Mouse (Mus musculus) cortical plate, adult 2 months (tissue): ENCODE results near the gene Tspan18. TPM values are rescaled to one million over a fixed set of nuclear protein-coding genes. Genes with fewer than 3 reads are reported as not detected.

Experiments used
- H3K27ac ChIP-seq: fragments of 200-500 bp; 2 replicates; pipeline ENCODE4 v1.5.1; 2012; ENCODE audit warnings: low read length, control low read depth, inconsistent platforms; ENCODE audit not compliant: insufficient read depth
- H3K4me1 ChIP-seq: fragments of 200-500 bp; 2 replicates; pipeline ENCODE4 v1.6.1; 2011; ENCODE audit warnings: low read length; ENCODE audit not compliant: control insufficient read depth, insufficient read depth
- H3K4me3 ChIP-seq: fragments of 200-500 bp; 2 replicates; pipeline ENCODE4 v1.5.1; 2011; ENCODE audit warnings: mild to moderate bottlenecking, low read length, control low read depth; ENCODE audit not compliant: insufficient read depth
- CTCF ChIP-seq: fragments of 200-500 bp; IDR thresholded peaks from 2 replicates; pipeline ENCODE4 v1.5.1; 2011; ENCODE audit warnings: mild to moderate bottlenecking, control low read depth, low read length; ENCODE audit not compliant: insufficient read depth; ENCODE audit errors: extremely low read depth
- POLR2A ChIP-seq: fragments of 200-500 bp; IDR thresholded peaks from 2 replicates; pipeline ENCODE4 v1.6.1; 2011; ENCODE audit warnings: mild to moderate bottlenecking, low read length, control low read depth; ENCODE audit not compliant: insufficient read depth; ENCODE audit errors: extremely low read depth
- polyA plus RNA-seq: library from polyadenylated mRNA; depleted of rRNA; stranded (reverse); fragments of >200 nt; gene quantifications from 2 replicates; pipeline ENCODE4 v1.2.3, GENCODE M21; 2012

Gene Tspan18
- polyA plus RNA-seq, 1 experiment, result 1.7 TPM

- Histone ChIP-seq H3K27ac (no peak overlapping the region), H3K4me3 (no peak overlapping the region), H3K4me1 (peaks cover 2% of the 10 kb centered on the region)
- TF ChIP-seq CTCF (no peak), POLR2A (no peak)
These were observed 142.1 kb downstream of the Tspan18 start for GRCm38 (mm10) chr2:93192182-93192560.

- TF ChIP-seq POLR2A, result no peak
- TF ChIP-seq CTCF, result no peak
- H3K4me1 ChIP-seq, result peaks cover 2% of the 10 kb centered on the region
- no peak overlapping the region for H3K4me3 ChIP-seq
- no peak overlapping the region for H3K27ac ChIP-seq
These were observed 142.7 kb downstream of the Tspan18 start for GRCm38 (mm10) chr2:93191488-93192181.

- no peak overlapping the region for H3K4me3 ChIP-seq
These were observed 143.4 kb downstream of the Tspan18 start for GRCm38 (mm10) chr2:93190771-93191487.

GRCm38 (mm10) chr2:93188761-93189458 is 145.4 kb downstream of the Tspan18 start:
- no peak overlapping the region for H3K27ac ChIP-seq
- H3K4me3 ChIP-seq, result peak overlapping the region; percentile 81
- TF ChIP-seq POLR2A (no peak), CTCF (no peak)
- H3K4me1 ChIP-seq, result peaks cover 2% of the 10 kb centered on the region

More at GRCm38 (mm10) chr2:93190771-93191487, 143.4 kb downstream of the Tspan18 start:
- H3K27ac ChIP-seq, result no peak overlapping the region
- no peak for TF ChIP-seq CTCF
- no peak for TF ChIP-seq POLR2A
- H3K4me1 ChIP-seq, result peaks cover 2% of the 10 kb centered on the region

GRCm38 (mm10) chr2:93188020-93188760 is 146.1 kb downstream of the Tspan18 start:
- H3K27ac ChIP-seq, result 0 out of 2 replicates have a peak overlapping the region, but pooled peaks have one; percentile 38
- peak overlapping the region; percentile 81 for H3K4me3 ChIP-seq
- no peak for TF ChIP-seq POLR2A
- no peak for TF ChIP-seq CTCF
- H3K4me1 ChIP-seq, result peaks cover 3% of the 10 kb centered on the region

GRCm38 (mm10) chr2:93187323-93187996 is 146.8 kb downstream of the Tspan18 start, which contains the start of gene Trp53i11:
TSS of gene Trp53i11 (plus strand) at chr2:93187548.
- H3K4me1 ChIP-seq, result peaks cover 3% of the 10 kb centered on the region
- TF ChIP-seq CTCF (no peak), POLR2A (no peak)
- H3K27ac ChIP-seq, result 0 out of 2 replicates have a peak within 1 kb of the TSS, but pooled peaks have one; percentile 38
- H3K4me3 ChIP-seq, result peak within 1 kb of the TSS; percentile 81

- H3K4me1 ChIP-seq, result peaks cover 8% of the 10 kb centered on the region
- no peak overlapping the region for H3K4me3 ChIP-seq
- TF ChIP-seq CTCF (no peak), POLR2A (no peak)
- H3K27ac ChIP-seq, result no peak overlapping the region
These were observed 151.4 kb downstream of the Tspan18 start for GRCm38 (mm10) chr2:93182859-93183258.

GRCm38 (mm10) chr2:93180077-93180844 is 154.0 kb downstream of the Tspan18 start:
- TF ChIP-seq POLR2A, result 0 out of 2 replicates have a peak, but pooled peaks have one; percentile 23
- TF ChIP-seq CTCF, result no peak
- peak overlapping the region; percentile 5; the same call in 1 of the 2 replicates for H3K4me3 ChIP-seq
- peak overlapping the region; percentile 85 for H3K27ac ChIP-seq
- peaks cover 15% of the 10 kb centered on the region for H3K4me1 ChIP-seq
